Mouse (Mus musculus) adrenal gland, postnatal 10 days (tissue): ENCODE measurements around the gene Ptprg. TPM values are rescaled to one million over a fixed set of nuclear protein-coding genes. Genes with fewer than 3 reads are reported as not detected.

Experiments used
- DNase-seq: peaks from one replicate; pipeline ENCODE4 v3.0.0; 2021; ENCODE audit warnings: mixed read lengths
- long read RNA-seq, 2 experiments: library from polyadenylated mRNA; stranded (forward); transcript quantifications; one replicate each; pipeline ENCODE4 v2.0.0; 2021
- total RNA-seq, 2 experiments: library from RNA; stranded (reverse); gene quantifications; 2 replicates each; pipeline ENCODE4 v1.2.3; 2021

Ptprg gene
- total RNA-seq = 10 to 100 TPM; 89.9 to 96.8 TPM
- long read RNA-seq, experiment 1, partial matches to known transcripts = 12 of 24 reads
- long read RNA-seq, experiment 1, other reads (novel, unspliced or antisense) = 12 of 24 reads
- long read RNA-seq, experiment 2, partial matches to known transcripts = 2 of 4 reads
- long read RNA-seq, experiment 2, other reads (novel, unspliced or antisense) = 2 of 4 reads

DNA sequence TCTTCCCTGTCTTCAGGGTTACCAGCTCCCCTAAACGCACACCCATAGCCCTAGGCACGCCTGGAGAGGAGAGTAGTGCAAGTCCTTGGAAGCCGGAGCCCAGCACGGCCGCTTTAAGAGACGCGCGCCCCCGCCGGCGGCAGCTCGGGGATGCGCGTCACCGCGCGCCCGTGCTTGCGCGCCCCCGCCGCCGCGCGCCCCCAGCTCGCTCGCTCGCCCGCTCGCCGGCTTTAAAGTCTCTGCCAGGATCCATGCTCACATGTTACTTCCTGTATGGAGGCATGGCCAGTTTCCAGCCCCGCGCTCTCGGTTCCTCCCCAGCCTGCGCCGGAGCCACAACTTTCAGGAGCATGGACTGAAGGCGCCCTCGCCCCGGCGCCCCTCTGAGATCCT, at the start of gene Ptprg:
Ptprg (plus strand) TSS at position 260 of the 393 bp plus-strand sequence.
- DNase-seq = peak; percentile 92

GRCm38 (mm10) chr14:11503803-11504365, 49.4 kb upstream of the Ptprg start:
- peak; percentile 49 for DNase-seq

DNA sequence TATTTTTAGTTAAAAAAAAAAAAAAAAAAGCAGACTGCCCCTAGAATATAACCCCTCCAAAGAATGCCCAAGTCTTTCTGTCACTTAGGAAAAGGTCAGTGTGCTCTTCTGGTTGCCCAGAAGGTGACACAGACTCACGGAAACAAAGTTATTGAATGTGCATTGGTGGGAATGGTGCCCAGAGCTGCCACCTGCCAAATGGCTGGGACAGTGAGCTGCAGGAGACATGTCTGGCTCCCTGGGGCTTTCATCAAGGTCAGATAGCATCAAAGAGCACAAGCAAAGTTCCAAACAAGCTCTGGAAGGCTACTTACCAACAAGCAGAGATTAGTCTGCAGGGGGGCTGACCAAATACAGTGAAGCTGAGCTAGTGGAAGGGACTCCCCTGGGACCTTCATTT, 43.2 kb upstream of the Ptprg start:
- peak; percentile 75 for DNase-seq

- DNase-seq = no peak
Measured at GRCm38 (mm10) chr14:11519171-11519570, 34.2 kb upstream of the Ptprg start.

DNA sequence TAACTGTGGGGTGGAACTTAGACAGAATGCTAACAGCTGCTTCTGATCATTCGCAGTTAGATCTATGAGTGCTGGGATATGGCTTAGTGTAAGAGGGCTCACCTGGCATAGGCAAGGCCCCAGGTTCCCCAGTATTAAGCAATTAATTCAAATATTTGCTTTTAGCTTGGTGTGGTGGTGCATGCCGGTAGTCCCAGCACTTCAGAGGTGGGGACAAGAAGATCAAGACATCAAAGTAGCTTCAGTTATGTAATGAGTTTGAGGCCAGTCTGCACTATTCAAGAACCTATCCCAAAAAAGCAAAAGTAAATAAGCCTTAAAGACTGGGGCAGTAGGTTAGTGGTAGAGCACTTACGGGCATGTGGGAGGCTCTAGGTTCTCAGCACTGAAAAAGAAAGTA, 30.3 kb upstream of the Ptprg start:
- no peak for DNase-seq

DNA sequence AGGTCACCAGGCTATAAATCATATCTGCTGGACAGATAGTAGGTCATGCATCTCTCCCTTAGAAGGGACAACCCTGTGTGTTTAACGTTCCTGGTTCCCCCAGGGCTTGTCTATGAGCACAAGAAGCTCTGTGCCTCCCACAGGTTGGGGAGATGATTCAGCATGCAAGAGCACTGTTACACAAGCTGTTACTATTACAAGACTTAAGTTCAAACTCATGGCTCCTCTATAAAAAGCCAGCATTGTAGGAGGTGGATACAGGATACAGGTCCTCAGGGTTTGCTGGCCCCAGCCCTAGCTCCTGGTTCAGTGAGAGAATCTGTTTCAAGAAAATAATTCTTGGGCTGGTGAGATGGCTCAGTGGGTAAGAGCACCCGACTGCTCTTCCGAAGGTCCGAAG, 23.7 kb upstream of the Ptprg start:
- DNase-seq = no peak

DNA sequence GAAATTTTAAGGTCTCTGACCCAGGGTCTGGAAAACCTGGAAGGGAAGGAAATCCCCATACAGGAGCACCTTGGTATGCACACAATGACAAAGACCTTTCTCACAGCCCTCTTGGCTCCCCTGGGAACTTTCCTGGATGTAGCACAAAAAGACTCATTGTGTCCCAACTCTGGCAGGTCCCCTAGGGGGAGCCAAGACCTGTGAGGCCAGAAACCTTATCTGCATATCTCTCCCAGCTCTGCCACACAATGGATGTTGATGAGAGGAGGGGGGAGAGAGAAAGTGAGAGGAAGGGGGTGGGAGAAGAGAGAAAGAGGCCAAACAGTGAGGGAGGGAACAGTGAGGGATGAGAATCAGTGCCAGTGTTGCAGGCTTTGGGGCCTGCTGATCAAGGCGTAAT, 18.9 kb upstream of the Ptprg start:
- peak; percentile 14 for DNase-seq

DNA sequence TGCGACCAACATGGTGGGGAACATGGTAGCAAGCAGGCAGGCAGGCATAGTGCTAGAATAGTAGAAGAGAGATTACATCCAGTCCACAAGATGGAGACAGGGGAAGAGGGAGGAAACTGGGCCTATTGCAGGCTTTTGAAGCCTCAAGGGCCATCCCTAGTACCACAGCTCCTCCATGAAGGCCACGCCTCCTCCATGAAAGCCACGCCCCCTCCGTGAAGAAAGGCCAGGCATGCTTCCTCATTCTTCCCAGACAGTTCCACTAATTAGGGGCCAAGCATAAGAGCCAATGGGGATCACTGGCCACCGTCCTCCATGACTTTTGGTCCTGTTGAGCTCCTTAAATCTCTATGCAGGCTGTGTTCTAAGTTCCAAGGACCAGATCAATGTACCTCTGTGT, 17.2 kb upstream of the Ptprg start:
- DNase-seq = no peak

- DNase-seq = no peak
Measured at GRCm38 (mm10) chr14:11551892-11552291, 1.4 kb upstream of the Ptprg start.

DNA sequence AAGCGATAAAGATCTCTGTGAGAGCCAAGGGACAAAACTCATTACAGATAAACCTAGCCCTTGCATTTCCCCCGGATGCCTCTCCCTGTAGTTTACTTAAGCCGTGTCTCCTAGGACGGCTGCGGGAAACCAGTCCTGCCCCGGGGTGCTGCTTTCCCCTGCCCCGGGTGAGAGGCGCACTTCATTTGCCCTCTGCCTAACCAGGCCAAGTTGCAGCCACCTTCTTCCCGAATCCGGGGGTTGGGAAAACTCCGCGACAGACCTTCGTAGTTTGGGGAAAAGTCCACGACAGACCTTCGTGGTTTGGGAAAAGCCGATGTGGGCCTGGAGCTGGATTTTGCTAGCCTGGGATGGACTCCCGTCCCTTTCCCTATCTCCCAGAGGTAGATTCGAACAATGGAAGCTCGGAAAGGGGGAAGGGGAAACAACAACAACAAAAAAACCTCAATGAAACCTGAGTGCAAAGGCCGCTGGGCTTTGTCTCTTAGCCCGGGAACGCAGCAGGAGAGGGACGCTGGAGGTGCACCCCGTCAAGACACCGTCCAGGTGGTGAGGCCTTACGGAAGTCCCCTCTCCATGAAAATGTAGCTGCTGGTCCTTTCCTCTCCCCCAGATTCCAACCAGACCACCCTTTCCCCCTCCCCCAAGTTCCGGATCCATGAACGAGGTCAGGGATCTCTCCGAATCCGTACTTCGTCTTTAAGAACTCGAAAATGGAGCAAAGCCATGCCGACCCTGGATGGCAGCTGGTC, 635 bp upstream of the Ptprg start:
- peak; percentile 65 for DNase-seq

- DNase-seq = no peak
Measured at GRCm38 (mm10) chr14:11553679-11554305, 460 bp downstream of the Ptprg start.

- peak; percentile 77 for DNase-seq
Measured at GRCm38 (mm10) chr14:11554306-11555041, 1.1 kb downstream of the Ptprg start.

GRCm38 (mm10) chr14:11555061-11555501, 1.7 kb downstream of the Ptprg start:
- DNase-seq = peak; percentile 54

DNA sequence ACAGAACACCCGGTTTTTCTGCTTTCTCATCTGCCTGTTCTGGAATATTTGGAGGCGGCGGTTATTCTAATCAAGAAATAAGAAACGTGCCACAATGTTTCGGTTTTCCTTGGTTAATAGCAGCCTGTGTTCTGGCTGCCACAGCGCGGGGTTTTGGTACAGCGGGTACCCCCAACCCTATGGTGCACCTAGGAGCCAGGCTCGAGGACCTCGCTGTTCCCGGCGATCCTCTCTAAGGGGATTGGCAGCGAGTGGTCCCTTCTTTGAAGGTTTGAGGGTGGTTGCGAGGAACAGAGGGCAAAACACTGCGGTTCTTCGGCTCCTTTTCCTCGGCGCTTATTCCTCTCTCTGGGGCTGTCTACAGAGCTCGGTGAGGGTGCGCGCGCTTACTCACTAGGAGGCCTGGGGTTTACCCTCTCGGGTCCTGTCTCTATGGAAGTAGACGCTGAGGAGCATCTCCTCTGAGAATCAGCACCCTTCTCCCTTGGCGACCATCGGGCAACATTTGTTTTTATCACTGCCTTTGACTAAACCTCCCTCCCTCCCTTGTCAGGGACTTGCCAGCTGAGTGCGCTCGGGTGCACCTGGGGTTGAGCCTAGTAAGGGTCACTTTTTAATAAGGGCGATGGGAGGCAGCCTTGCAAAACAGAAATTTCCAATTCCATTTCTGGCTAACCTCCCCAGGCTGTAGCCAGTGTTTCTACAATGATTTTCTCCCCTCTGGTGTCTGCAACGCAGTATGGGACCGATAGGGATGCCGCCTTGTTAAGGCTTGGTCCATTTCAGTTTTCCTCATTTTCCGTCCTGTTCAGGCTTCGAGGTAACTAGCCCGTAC, 2.4 kb downstream of the Ptprg start:
- DNase-seq = peak; percentile 41

DNA sequence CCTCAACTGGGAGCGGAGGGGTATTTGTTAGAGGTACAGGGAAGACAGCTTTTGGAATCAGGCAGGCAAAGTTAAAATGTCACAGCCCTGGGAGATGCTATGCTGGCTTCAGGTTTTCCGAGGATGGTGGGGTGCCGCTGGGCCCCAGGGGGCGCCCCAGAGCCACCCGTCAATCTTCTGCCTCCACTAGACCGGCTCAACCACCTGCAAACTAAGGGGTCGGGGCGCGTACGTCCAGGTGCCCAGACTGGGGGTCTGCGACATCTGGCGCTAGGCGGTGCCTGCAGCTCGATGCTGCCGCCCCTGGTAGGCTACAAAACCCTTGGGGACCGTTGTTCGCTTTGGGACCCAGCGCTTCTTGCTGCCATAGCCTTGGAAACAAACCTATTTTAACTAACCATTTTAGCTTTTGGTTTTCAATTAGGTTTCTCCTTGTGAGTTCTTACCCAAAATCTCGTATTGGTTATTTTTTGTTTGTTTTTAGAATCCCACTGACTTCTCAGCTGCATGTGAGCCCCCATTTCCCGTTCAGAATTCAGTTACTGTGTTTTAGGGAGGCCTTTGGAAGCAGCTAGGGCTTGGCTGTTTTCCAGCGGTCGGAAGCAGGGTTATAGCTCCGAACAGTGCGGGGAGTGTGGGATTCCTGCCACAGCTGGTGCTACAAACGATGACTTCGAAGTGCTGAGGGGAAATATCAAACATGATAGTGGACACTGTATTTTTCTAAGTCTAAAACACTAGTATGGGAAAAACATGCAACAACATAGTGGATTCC, 3.2 kb downstream of the Ptprg start:
- DNase-seq = peak; percentile 83

- no peak for DNase-seq
Measured at GRCm38 (mm10) chr14:11558496-11558895, 5.2 kb downstream of the Ptprg start.

DNA sequence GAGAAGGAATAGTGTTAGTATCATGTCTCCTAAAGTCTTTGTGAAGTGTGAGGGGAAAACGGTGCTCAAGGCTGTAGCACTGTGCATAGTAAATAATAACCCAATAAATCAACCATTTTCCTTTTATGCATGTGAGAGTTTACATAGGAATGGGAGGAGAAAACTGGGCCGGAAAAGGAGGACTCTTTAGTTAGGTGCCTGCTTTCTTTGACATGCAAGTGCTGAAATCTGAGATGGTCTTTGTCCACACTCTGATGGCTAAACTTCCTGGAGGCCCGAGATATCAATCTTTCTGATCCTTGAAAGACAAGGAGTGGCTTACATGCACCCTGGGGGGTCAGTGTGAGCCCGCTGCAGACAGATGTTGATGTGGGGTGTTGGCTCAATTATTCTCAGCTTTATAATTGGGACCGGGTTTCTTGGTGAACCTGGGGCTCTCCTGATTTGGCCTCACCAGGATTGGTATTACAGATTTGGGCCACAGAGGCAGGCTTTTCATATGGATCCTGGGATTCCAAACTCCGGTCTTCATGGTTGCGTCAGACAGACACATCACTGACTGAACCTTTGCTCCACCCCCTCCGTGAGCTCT, 7.4 kb downstream of the Ptprg start:
- no peak for DNase-seq

GRCm38 (mm10) chr14:11561397-11561796, 8.1 kb downstream of the Ptprg start:
- no peak for DNase-seq

- no peak for DNase-seq
Measured at GRCm38 (mm10) chr14:11562870-11563269, 9.5 kb downstream of the Ptprg start.

- no peak for DNase-seq
Measured at GRCm38 (mm10) chr14:11563656-11564055, 10.3 kb downstream of the Ptprg start.
